23 mouse cellular contexts compared by ENCODE assay signal in the genomic region with DNA sequence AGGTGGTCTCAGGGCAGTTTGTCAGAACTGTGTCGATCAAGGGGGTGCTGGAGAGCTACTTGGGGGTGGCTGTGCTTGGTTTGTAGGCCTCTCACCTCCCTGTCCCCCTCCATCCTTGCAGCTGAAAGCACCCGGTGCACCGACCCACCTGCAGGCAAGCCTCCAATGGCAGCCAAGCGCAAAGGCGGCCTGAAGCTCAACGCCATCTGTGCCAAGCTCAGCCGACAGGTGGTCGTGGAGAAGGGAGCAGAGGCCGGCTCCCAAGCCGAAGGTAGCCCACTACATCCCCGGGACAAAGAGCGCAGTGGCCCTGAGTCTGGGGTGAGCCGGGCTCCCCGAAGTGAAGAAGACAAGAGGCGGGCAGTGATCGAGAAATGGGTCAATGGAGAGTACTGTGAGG.
A peak's percentile ranks its signal among the peaks of the same experiment; 100 is the strongest.
DNase-seq lines count a peak whose midpoint lies in the region; ATAC-seq lines count a peak whose summit lies in the region.
"Had no signal": no experiment of that assay in that cellular context is flagged by ENCODE, and none has a peak within 500 bp of the region (broad histone marks: within the 10 kb centered on the region; RNA-seq: fewer than 3 reads in every experiment).

No protein-coding gene starts in this region.

- no peaks in the 10 kb centered on the region for H3K27me3 ChIP-seq in heart, embryonic 13.5 days (replicated peaks)
- peaks cover 80% of the 10 kb centered on the region for H3K27me3 ChIP-seq in hindbrain, embryonic 13.5 days
- H3K27me3 ChIP-seq in hindbrain, embryonic 11.5 days (ENCODE audit: control insufficient read depth, insufficient read depth, low read length), result peaks cover 16% of the 10 kb centered on the region
- peaks cover 59% of the 10 kb centered on the region for H3K27me3 ChIP-seq in neural tube, embryonic 13.5 days
- peaks cover 29% of the 10 kb centered on the region for H3K27me3 ChIP-seq in neural tube, embryonic 15.5 days (replicated peaks)

- H3K4me2 ChIP-seq in heart, embryonic 13.5 days, result no peak overlapping the region
- no peak overlapping the region for H3K4me2 ChIP-seq in hindbrain, embryonic 13.5 days
- no peak overlapping the region for H3K4me2 ChIP-seq in hindbrain, embryonic 11.5 days (replicated peaks; ENCODE audit: low read depth, low read length)
- H3K4me2 ChIP-seq in neural tube, embryonic 13.5 days, result no peak overlapping the region
- no peak overlapping the region for H3K4me2 ChIP-seq in neural tube, embryonic 15.5 days
- H3K4me2 ChIP-seq: hindbrain, embryonic 15.5 days; kidney, embryonic 15.5 days; limb, embryonic 15.5 days; liver, embryonic 13.5 days; midbrain, embryonic 12.5 days; neural tube, embryonic 12.5 days had no signal

- no peak overlapping the region for H3K4me3 ChIP-seq in heart, embryonic 13.5 days
- H3K4me3 ChIP-seq in hindbrain, embryonic 13.5 days, result no peak overlapping the region
- H3K4me3 ChIP-seq in hindbrain, embryonic 11.5 days (ENCODE audit: low read depth, low read length), result no peak overlapping the region
- no peak overlapping the region for H3K4me3 ChIP-seq in neural tube, embryonic 13.5 days
- no peak overlapping the region for H3K4me3 ChIP-seq in neural tube, embryonic 15.5 days (replicated peaks)
- H3K4me3 ChIP-seq: erythroblast, embryonic 14.5 days; hindbrain, embryonic 15.5 days; kidney, embryonic 15.5 days; layer of hippocampus, adult 2 months; left cerebral cortex, adult 2 months; limb, embryonic 15.5 days; liver, embryonic 13.5 days; midbrain, embryonic 12.5 days; myocyte; neural tube, embryonic 12.5 days had no signal

- ATAC-seq in heart, embryonic 13.5 days (ENCODE audit: extremely low read depth, insufficient number of reproducible peaks, low FRiP score, low TSS enrichment), result no peak
- no peak for ATAC-seq in hindbrain, embryonic 13.5 days (ENCODE audit: low FRiP score)
- no peak for ATAC-seq in hindbrain, embryonic 11.5 days (ENCODE audit: low FRiP score)
- no peak for ATAC-seq in neural tube, embryonic 13.5 days (ENCODE audit: low read depth)
- ATAC-seq in neural tube, embryonic 15.5 days (ENCODE audit: low FRiP score), result no peak
- ATAC-seq: forebrain, embryonic 16.5 days; inflammation-experienced regulatory T-cells, adult 6 months had no signal

- 84% methylated on average over 16 of the region's 16 CpGs for WGBS in heart, embryonic 13.5 days
- whole genome bisulfite sequencing in hindbrain, embryonic 13.5 days, result 89% methylated on average over 16 of the region's 16 CpGs
- 96% methylated on average over 16 of the region's 16 CpGs for WGBS in hindbrain, embryonic 11.5 days
- WGBS in neural tube, embryonic 13.5 days, result 85% methylated on average over 16 of the region's 16 CpGs
- 88% methylated on average over 16 of the region's 16 CpGs for WGBS in neural tube, embryonic 15.5 days

- H3K27ac ChIP-seq in heart, embryonic 13.5 days (replicated peaks), result peak overlapping the region; percentile 97
- H3K27ac ChIP-seq in hindbrain, embryonic 13.5 days, result no peak overlapping the region
- H3K27ac ChIP-seq in hindbrain, embryonic 11.5 days (ENCODE audit: low read depth, low read length), result no peak overlapping the region
- peak overlapping the region; percentile 80 for H3K27ac ChIP-seq in neural tube, embryonic 13.5 days (replicated peaks)
- no peak overlapping the region for H3K27ac ChIP-seq in neural tube, embryonic 15.5 days (replicated peaks)
- H3K27ac ChIP-seq: hindbrain, embryonic 15.5 days; kidney, embryonic 15.5 days; layer of hippocampus, adult 2 months; left cerebral cortex, adult 2 months; limb, embryonic 15.5 days; liver, embryonic 13.5 days; midbrain, embryonic 12.5 days; neural tube, embryonic 12.5 days had no signal

- H3K9ac ChIP-seq in heart, embryonic 13.5 days, result peak overlapping the region; percentile 70
- H3K9ac ChIP-seq in hindbrain, embryonic 13.5 days, result 0 out of 2 replicates have a peak overlapping the region, but pooled peaks have one; percentile 11
- no peak overlapping the region for H3K9ac ChIP-seq in hindbrain, embryonic 11.5 days (ENCODE audit: low read depth, low read length)
- H3K9ac ChIP-seq in neural tube, embryonic 13.5 days, result no peak overlapping the region
- H3K9ac ChIP-seq in neural tube, embryonic 15.5 days (replicated peaks), result no peak overlapping the region
- H3K9ac ChIP-seq: hindbrain, embryonic 15.5 days; kidney, embryonic 15.5 days; limb, embryonic 15.5 days; liver, embryonic 13.5 days; midbrain, embryonic 12.5 days; neural tube, embryonic 12.5 days had no signal

- peaks cover 98% of the 10 kb centered on the region for H3K4me1 ChIP-seq in heart, embryonic 13.5 days
- peaks cover 77% of the 10 kb centered on the region for H3K4me1 ChIP-seq in hindbrain, embryonic 13.5 days (replicated peaks)
- H3K4me1 ChIP-seq in hindbrain, embryonic 11.5 days (replicated peaks; ENCODE audit: control insufficient read depth, insufficient read depth, low read length), result peaks cover 29% of the 10 kb centered on the region
- H3K4me1 ChIP-seq in neural tube, embryonic 13.5 days (replicated peaks), result peaks cover 93% of the 10 kb centered on the region
- H3K4me1 ChIP-seq in neural tube, embryonic 15.5 days, result peaks cover 66% of the 10 kb centered on the region

- intact Hi-C loops in heart, postnatal 36 days (cut with DNase I), result no loop called here

- DNase-seq in heart, postnatal 36 days, result no peak
- no peak for DNase-seq in hindbrain, embryonic 11.5 days (ENCODE audit: low spot score)
- DNase-seq: adrenal gland, postnatal 25 days; B cell, adult 2 months; cerebellum, adult 11-12 months; gastrocnemius, postnatal 36 days; liver, embryonic 13.5 days; lung, postnatal 14 days had no signal

- H3K36me3 ChIP-seq in heart, embryonic 13.5 days, result peaks cover 17% of the 10 kb centered on the region
- H3K36me3 ChIP-seq in hindbrain, embryonic 13.5 days, result 0 out of 2 replicates have a peak, but pooled peaks cover 2% of the 10 kb centered on the region
- no peaks in the 10 kb centered on the region for H3K36me3 ChIP-seq in hindbrain, embryonic 11.5 days (ENCODE audit: control insufficient read depth, insufficient read depth, low read length)
- no peaks in the 10 kb centered on the region for H3K36me3 ChIP-seq in neural tube, embryonic 13.5 days
- H3K36me3 ChIP-seq in neural tube, embryonic 15.5 days, result no peaks in the 10 kb centered on the region
- H3K36me3 ChIP-seq: hindbrain, embryonic 15.5 days; limb, embryonic 15.5 days; liver, embryonic 13.5 days; midbrain, embryonic 12.5 days; neural tube, embryonic 12.5 days had no signal

- no peaks in the 10 kb centered on the region for H3K9me3 ChIP-seq in heart, embryonic 13.5 days
- H3K9me3 ChIP-seq in hindbrain, embryonic 13.5 days, result no peaks in the 10 kb centered on the region
- H3K9me3 ChIP-seq in hindbrain, embryonic 11.5 days (ENCODE audit: control insufficient read depth, low read length), result no peaks in the 10 kb centered on the region
- H3K9me3 ChIP-seq in neural tube, embryonic 13.5 days, result no peaks in the 10 kb centered on the region
- no peaks in the 10 kb centered on the region for H3K9me3 ChIP-seq in neural tube, embryonic 15.5 days (replicated peaks)
- H3K9me3 ChIP-seq: hindbrain, embryonic 15.5 days; kidney, embryonic 15.5 days; limb, embryonic 15.5 days; liver, embryonic 13.5 days; midbrain, embryonic 12.5 days; neural tube, embryonic 12.5 days had no signal

Comparison
In these comparisons a context has a peak if more than half of its experiments do, and no peak if none do; other contexts are left out.
1. H3K27ac ChIP-seq: peak in heart, embryonic 13.5 days (single experiment) and neural tube, embryonic 13.5 days (single experiment); none in hindbrain, embryonic 13.5 days (single experiment), hindbrain, embryonic 11.5 days (single experiment) and neural tube, embryonic 15.5 days (single experiment).
2. H3K9ac ChIP-seq: peak in heart, embryonic 13.5 days (single experiment) and hindbrain, embryonic 13.5 days (single experiment); none in hindbrain, embryonic 11.5 days (single experiment), neural tube, embryonic 13.5 days (single experiment) and neural tube, embryonic 15.5 days (single experiment).